Mouse (Mus musculus): ENCODE data around the gene Ppp1r14d. TPM values are rescaled to one million over a fixed set of nuclear protein-coding genes. Genes with fewer than 3 reads are reported as not detected.

Ppp1r14d gene
- 0.24 TPM in 1 of 2 replicates, not detected in the other for polyA plus RNA-seq (2015; fragmentation: Nextera tagmentation; extraction: Ambion mirVana)

- Histone ChIP-seq H3K4me1 (no peaks in the 10 kb centered on the region), H3K27ac (no peak within 1 kb of the TSS), H3K9me3 (no peaks in the 10 kb centered on the region), H3K9ac (no peak within 1 kb of the TSS), H3K36me3 (no peaks in the 10 kb centered on the region), H3K27me3 (peaks cover 15% of the 10 kb centered on the region), H3K4me2 (no peak within 1 kb of the TSS), H3K4me3 (no peak within 1 kb of the TSS)
- 56% methylated on average over 6 of the region's 6 CpGs for WGBS
- no peak for ATAC-seq (ENCODE audit: insufficient number of reproducible peaks, low FRiP score, low TSS enrichment, low read depth)
These were observed at the start of gene Ppp1r14d for GRCm38 (mm10) chr2:119229775-119230704. TSS of gene Ppp1r14d (minus strand) at chr2:119229906.

GRCm38 (mm10) chr2:119277810-119278209 is 48.1 kb upstream of the Ppp1r14d start:
- no peak for ATAC-seq (ENCODE audit: insufficient number of reproducible peaks, low FRiP score, low TSS enrichment, low read depth)
- WGBS: 89% methylated on average over 23 of the region's 23 CpGs

GRCm38 (mm10) chr2:119276926-119277325 is 47.2 kb upstream of the Ppp1r14d start:
- WGBS: 71% methylated on average over 7 of the region's 7 CpGs
- no peak for ATAC-seq (ENCODE audit: insufficient number of reproducible peaks, low FRiP score, low TSS enrichment, low read depth)
- H3K9me3 ChIP-seq: no peaks in the 10 kb centered on the region
- H3K4me1 ChIP-seq: no peaks in the 10 kb centered on the region
- H3K4me3 ChIP-seq: no peak overlapping the region
- no peak overlapping the region for H3K4me2 ChIP-seq
- H3K27me3 ChIP-seq: no peaks in the 10 kb centered on the region
- no peak overlapping the region for H3K9ac ChIP-seq
- H3K36me3 ChIP-seq: no peaks in the 10 kb centered on the region
- H3K27ac ChIP-seq: no peak overlapping the region

More at GRCm38 (mm10) chr2:119277810-119278209, 48.1 kb upstream of the Ppp1r14d start:
- Histone ChIP-seq H3K9ac (no peak overlapping the region), H3K4me2 (no peak overlapping the region), H3K36me3 (no peaks in the 10 kb centered on the region), H3K9me3 (no peaks in the 10 kb centered on the region), H3K27me3 (no peaks in the 10 kb centered on the region), H3K4me3 (no peak overlapping the region), H3K27ac (no peak overlapping the region), H3K4me1 (no peaks in the 10 kb centered on the region)

GRCm38 (mm10) chr2:119274126-119274525 is 44.4 kb upstream of the Ppp1r14d start:
- Histone ChIP-seq H3K4me1 (peaks cover 5% of the 10 kb centered on the region), H3K27me3 (peaks cover 12% of the 10 kb centered on the region; the same call in 1 of the 2 replicates), H3K4me2 (no peak overlapping the region), H3K36me3 (no peaks in the 10 kb centered on the region), H3K9ac (no peak overlapping the region), H3K9me3 (no peaks in the 10 kb centered on the region), H3K27ac (no peak overlapping the region), H3K4me3 (no peak overlapping the region)
- ATAC-seq (ENCODE audit: insufficient number of reproducible peaks, low FRiP score, low TSS enrichment, low read depth): no peak
- 74% methylated on average over 1 of the region's 1 CpGs for WGBS

GRCm38 (mm10) chr2:119270643-119271331 is 41.1 kb upstream of the Ppp1r14d start, which contains the start of gene Rhov:
TSS of gene Rhov (minus strand) at chr2:119271272.
- Histone ChIP-seq H3K4me3 (peak within 1 kb of the TSS; percentile 59), H3K9me3 (no peaks in the 10 kb centered on the region), H3K36me3 (no peaks in the 10 kb centered on the region), H3K27me3 (peaks cover 12% of the 10 kb centered on the region; the same call in 1 of the 2 replicates), H3K27ac (no peak within 1 kb of the TSS), H3K4me1 (peaks cover 5% of the 10 kb centered on the region), H3K9ac (peak within 1 kb of the TSS; percentile 51), H3K4me2 (peak within 1 kb of the TSS; percentile 99)
- under 1% methylated on average over 49 of the region's 49 CpGs for WGBS
- ATAC-seq (ENCODE audit: insufficient number of reproducible peaks, low FRiP score, low TSS enrichment, low read depth): peak; percentile 66; the same call in 1 of the 2 replicates

GRCm38 (mm10) chr2:119270286-119270642 is 40.6 kb upstream of the Ppp1r14d start:
- H3K4me2 ChIP-seq: peak overlapping the region; percentile 99
- H3K4me3 ChIP-seq: peak overlapping the region; percentile 59
- H3K9me3 ChIP-seq: no peaks in the 10 kb centered on the region
- 54% methylated on average over 9 of the region's 9 CpGs for WGBS
- ATAC-seq (ENCODE audit: insufficient number of reproducible peaks, low FRiP score, low TSS enrichment, low read depth): no peak
- H3K27ac ChIP-seq: no peak overlapping the region
- H3K36me3 ChIP-seq: no peaks in the 10 kb centered on the region
- H3K4me1 ChIP-seq: peaks cover 5% of the 10 kb centered on the region
- H3K27me3 ChIP-seq: peaks cover 12% of the 10 kb centered on the region; the same call in 1 of the 2 replicates
- no peak overlapping the region for H3K9ac ChIP-seq

- no peak for ATAC-seq (ENCODE audit: insufficient number of reproducible peaks, low FRiP score, low TSS enrichment, low read depth)
- H3K27me3 ChIP-seq: no peaks in the 10 kb centered on the region
- H3K4me3 ChIP-seq: no peak overlapping the region
- H3K9me3 ChIP-seq: no peaks in the 10 kb centered on the region
- no peak overlapping the region for H3K9ac ChIP-seq
- no peak overlapping the region for H3K27ac ChIP-seq
- no peak overlapping the region for H3K4me2 ChIP-seq
- H3K4me1 ChIP-seq: peaks cover 6% of the 10 kb centered on the region
- H3K36me3 ChIP-seq: no peaks in the 10 kb centered on the region
- WGBS: 74% methylated on average over 5 of the region's 5 CpGs
These were observed 34.1 kb upstream of the Ppp1r14d start for GRCm38 (mm10) chr2:119263813-119264212.

- H3K9me3 ChIP-seq: no peaks in the 10 kb centered on the region
- H3K27ac ChIP-seq: peak overlapping the region; percentile 27; the same call in 1 of the 2 replicates
- peak; percentile 71 for ATAC-seq (ENCODE audit: insufficient number of reproducible peaks, low FRiP score, low TSS enrichment, low read depth)
- 0 out of 2 replicates have a peak overlapping the region, but pooled peaks have one; percentile 2 for H3K4me2 ChIP-seq
- peaks cover 6% of the 10 kb centered on the region for H3K4me1 ChIP-seq
- H3K36me3 ChIP-seq: no peaks in the 10 kb centered on the region
- 10% methylated on average over 8 of the region's 8 CpGs for WGBS
- H3K4me3 ChIP-seq: no peak overlapping the region
- no peak overlapping the region for H3K9ac ChIP-seq
- no peaks in the 10 kb centered on the region for H3K27me3 ChIP-seq
These were observed 33.3 kb upstream of the Ppp1r14d start for GRCm38 (mm10) chr2:119262978-119263377.

GRCm38 (mm10) chr2:119261326-119261725 is 31.6 kb upstream of the Ppp1r14d start:
- Histone ChIP-seq H3K9ac (no peak overlapping the region), H3K9me3 (no peaks in the 10 kb centered on the region), H3K36me3 (no peaks in the 10 kb centered on the region), H3K27me3 (0 out of 2 replicates have a peak, but pooled peaks cover 3% of the 10 kb centered on the region), H3K4me3 (no peak overlapping the region), H3K4me1 (peaks cover 6% of the 10 kb centered on the region), H3K4me2 (no peak overlapping the region), H3K27ac (no peak overlapping the region)
- WGBS: 47% methylated on average over 2 of the region's 2 CpGs
- no peak for ATAC-seq (ENCODE audit: insufficient number of reproducible peaks, low FRiP score, low TSS enrichment, low read depth)

GRCm38 (mm10) chr2:119260518-119260917 is 30.8 kb upstream of the Ppp1r14d start:
- no peak overlapping the region for H3K4me3 ChIP-seq
- WGBS: 69% methylated on average over 1 of the region's 1 CpGs
- no peaks in the 10 kb centered on the region for H3K36me3 ChIP-seq
- H3K27me3 ChIP-seq: 0 out of 2 replicates have a peak, but pooled peaks cover 5% of the 10 kb centered on the region
- no peak overlapping the region for H3K4me2 ChIP-seq
- no peak overlapping the region for H3K9ac ChIP-seq
- no peaks in the 10 kb centered on the region for H3K9me3 ChIP-seq
- peaks cover 6% of the 10 kb centered on the region for H3K4me1 ChIP-seq
- no peak for ATAC-seq (ENCODE audit: insufficient number of reproducible peaks, low FRiP score, low TSS enrichment, low read depth)
- H3K27ac ChIP-seq: no peak overlapping the region

GRCm38 (mm10) chr2:119254976-119255375 is 25.3 kb upstream of the Ppp1r14d start:
- Histone ChIP-seq H3K9me3 (no peaks in the 10 kb centered on the region), H3K4me3 (no peak overlapping the region), H3K36me3 (no peaks in the 10 kb centered on the region), H3K9ac (no peak overlapping the region), H3K4me1 (peaks cover 5% of the 10 kb centered on the region; the same call in 1 of the 2 replicates), H3K27ac (no peak overlapping the region), H3K27me3 (peaks cover 21% of the 10 kb centered on the region), H3K4me2 (no peak overlapping the region)
- no peak for ATAC-seq (ENCODE audit: insufficient number of reproducible peaks, low FRiP score, low TSS enrichment, low read depth)
- 18% methylated on average over 7 of the region's 7 CpGs for WGBS

Measured in limb, embryonic 15.5 days (tissue).